ENCODE assay signal across 9 mouse cellular contexts in the genomic region with DNA sequence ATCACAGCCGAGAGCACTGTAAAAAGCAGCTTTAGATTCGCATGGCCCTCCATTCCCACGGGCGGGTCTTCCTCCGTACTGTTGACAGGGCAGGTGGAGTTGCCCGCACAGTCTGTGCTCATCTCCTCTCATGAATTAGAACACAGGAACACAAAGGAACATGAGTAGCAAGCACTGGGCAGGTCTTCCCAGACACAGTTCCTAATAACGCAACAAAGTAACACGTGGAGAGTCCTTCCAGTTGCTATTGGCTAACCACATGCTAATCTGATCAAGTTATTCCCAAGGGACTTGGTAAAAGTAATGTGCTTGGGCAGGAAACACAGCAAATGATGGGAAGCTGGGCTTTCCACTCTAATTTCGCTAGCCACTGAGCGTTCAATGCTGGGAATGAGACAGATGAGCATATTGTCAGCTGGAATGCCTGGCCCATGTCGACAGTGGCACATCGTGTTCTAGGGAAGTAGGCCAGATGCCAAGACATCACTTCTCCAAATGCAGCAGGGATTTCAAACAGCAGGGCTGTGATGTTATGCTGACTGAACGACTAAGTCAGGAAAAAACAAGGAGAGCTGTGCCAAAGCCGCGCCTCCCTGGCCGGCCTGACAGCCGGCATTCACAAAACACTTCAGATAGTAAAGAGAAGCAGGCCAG. TPM values are rescaled to one million over a fixed set of nuclear protein-coding genes. Genes with fewer than 3 reads are reported as not detected.
DNase-seq lines count a peak whose midpoint lies in the region; ATAC-seq lines count a peak whose summit lies in the region.
"Had no signal": no experiment of that assay in that cellular context is flagged by ENCODE, and none has a peak within 500 bp of the region (broad histone marks: within the 10 kb centered on the region; RNA-seq: fewer than 3 reads in every experiment).

A gene (minus strand): TSS at position 293 of the 654 bp plus-strand sequence.

- H3K27me3 ChIP-seq in intestine, embryonic 14.5 days (replicated peaks; ENCODE audit: control insufficient read depth, insufficient read depth, low read length) = no peaks in the 10 kb centered on the region

- peak; percentile 64; the same call in 1 of the 2 replicates for ATAC-seq in intestine, embryonic 14.5 days (replicated peaks; ENCODE audit: low FRiP score, low TSS enrichment, low read depth)

- H3K4me2 ChIP-seq in intestine, embryonic 14.5 days (ENCODE audit: low read length) = no peak within 1 kb of the TSS

- 47% methylated on average over 17 of the region's 17 CpGs for WGBS in intestine, embryonic 14.5 days

- no peaks in the 10 kb centered on the region for H3K36me3 ChIP-seq in intestine, embryonic 14.5 days (ENCODE audit: control insufficient read depth, insufficient read depth, low read length)

- no peak within 1 kb of the TSS for H3K4me3 ChIP-seq in intestine, embryonic 14.5 days (ENCODE audit: low read depth, low read length)

- H3K9ac ChIP-seq in intestine, embryonic 14.5 days (ENCODE audit: low read length) = no peak within 1 kb of the TSS

- no peaks in the 10 kb centered on the region for H3K9me3 ChIP-seq in intestine, embryonic 14.5 days (ENCODE audit: control insufficient read depth, low read length)

- no peaks in the 10 kb centered on the region; the same call in 1 of the 2 replicates for H3K4me1 ChIP-seq in intestine, embryonic 14.5 days (replicated peaks; ENCODE audit: control insufficient read depth, insufficient read depth, low read length)

- peak; percentile 6 for DNase-seq in cerebellum, adult 9-11 months
- no peak for DNase-seq in cerebellum, adult 8-10 months
- peak; percentile 14 to 48 for DNase-seq in adrenal gland, adult 18-20 months (ENCODE audit: low spot score in 2 of 2)
- DNase-seq in gastrocnemius, postnatal 10 days = peak; percentile 65
- DNase-seq in intestine, embryonic 14.5 days (ENCODE audit: low spot score) = peak; percentile 73
- DNase-seq in left cerebral cortex, adult 9 months (ENCODE audit: low spot score in 2 of 2) = peak; percentile 7 to 52
- peak; percentile 31 for DNase-seq in ovary, postnatal 10 days (ENCODE audit: low spot score)
- no peak for DNase-seq in thymus, postnatal 14 days

- peak within 1 kb of the TSS; percentile 33; the same call in 1 of the 2 replicates for H3K27ac ChIP-seq in intestine, embryonic 14.5 days (ENCODE audit: low read depth)

RNA-seq across cellular contexts. Expression of the gene that starts here (rescaled TPM):
- total RNA-seq in adrenal gland, adult 18-20 months (2021) = 1 to 10 TPM; 3.1 to 3.4 TPM
- total RNA-seq in gastrocnemius, postnatal 10 days (2021) = 1 to 10 TPM in 1 of 2 experiments, under 1 TPM in 1; 0.25 to 1.4 TPM
- 0.38 and 0.95 TPM in 2 replicates for polyA plus RNA-seq in intestine, embryonic 14.5 days (2014; fragmentation: Nextera tagmentation; extraction: Ambion mirVana)
- polyA plus RNA-seq: cortical plate, adult 2 months had no signal

Comparison
In these comparisons a context has a peak if more than half of its experiments do, and no peak if none do; other contexts are left out.
1. DNase-seq: peak in cerebellum, adult 9-11 months (single experiment), adrenal gland, adult 18-20 months (2 of 2), gastrocnemius, postnatal 10 days (single experiment), left cerebral cortex, adult 9 months (2 of 2) and ovary, postnatal 10 days (single experiment); none in cerebellum, adult 8-10 months (single experiment) and thymus, postnatal 14 days (single experiment).
2. Peak in DNase-seq, ATAC-seq and H3K27ac ChIP-seq in intestine, embryonic 14.5 days; RNA of the gene not detected or under 1 TPM.